Mouse (Mus musculus): ENCODE results near the gene 4933406M09Rik.
A peak's percentile ranks its signal among the peaks of the same experiment; 100 is the strongest.

The 4933406M09Rik gene

DNA sequence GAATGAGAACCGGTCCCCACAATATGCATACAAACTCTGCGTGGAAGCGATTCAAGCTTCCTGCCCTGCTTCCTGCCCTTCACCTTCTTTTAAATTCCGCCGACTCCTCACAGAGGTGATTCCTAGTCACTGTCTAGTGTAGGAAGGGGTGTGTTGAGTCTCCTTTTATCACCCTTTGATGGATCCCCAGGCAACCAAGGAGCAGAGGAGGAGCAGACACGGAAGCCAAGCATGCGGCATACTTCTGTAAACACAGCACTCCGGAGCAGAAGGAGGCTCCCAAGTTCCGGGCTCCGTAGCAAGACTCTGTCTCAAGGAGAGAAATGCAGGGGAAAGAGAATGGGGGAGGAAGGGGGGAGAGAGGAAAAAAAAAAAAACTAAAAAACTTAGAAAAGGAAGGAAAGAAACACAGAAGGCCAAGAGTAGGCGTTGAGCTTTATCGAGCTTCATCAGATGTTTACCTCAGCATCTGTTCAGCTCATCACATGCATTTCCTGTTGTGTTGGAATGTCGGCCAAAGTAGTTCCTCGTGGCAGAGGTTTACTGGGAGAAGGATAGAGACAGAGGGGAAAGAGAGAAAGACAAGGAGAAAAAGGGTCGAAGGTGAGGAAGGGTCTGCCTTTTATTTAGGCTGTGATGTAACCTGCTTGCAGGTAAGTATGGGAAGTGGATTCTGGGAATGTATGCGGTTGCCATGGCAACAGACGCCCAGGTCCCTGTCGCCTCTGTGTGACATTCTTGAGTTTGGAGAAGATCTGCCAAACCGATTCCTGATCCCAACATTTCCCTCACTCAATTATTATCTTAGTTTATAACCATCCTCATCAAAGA lies 3.7 kb upstream of the 4933406M09Rik start:
- no peak for DNase-seq (ENCODE audit: low spot score)

DNA sequence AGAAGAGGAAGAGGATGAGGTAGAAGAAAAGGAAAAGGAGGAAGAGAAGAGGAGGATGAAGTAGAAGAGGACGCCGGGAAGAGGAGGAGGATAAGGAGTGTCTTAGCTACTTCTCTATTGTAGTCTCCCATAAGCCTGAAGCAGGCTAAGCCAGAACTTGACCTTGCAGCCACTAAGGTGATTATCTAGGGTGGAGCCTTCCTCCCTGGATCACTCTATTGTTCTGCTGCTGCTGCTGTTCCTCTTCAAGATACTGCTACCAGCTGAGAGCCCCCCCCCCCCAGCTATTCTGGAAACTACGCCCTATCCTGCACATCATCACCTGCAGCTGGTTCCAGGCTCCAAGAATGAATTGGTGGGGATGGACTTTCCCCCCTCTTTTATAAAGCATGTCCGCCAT lies 1.2 kb upstream of the 4933406M09Rik start:
- no peak for DNase-seq (ENCODE audit: low spot score)

DNA sequence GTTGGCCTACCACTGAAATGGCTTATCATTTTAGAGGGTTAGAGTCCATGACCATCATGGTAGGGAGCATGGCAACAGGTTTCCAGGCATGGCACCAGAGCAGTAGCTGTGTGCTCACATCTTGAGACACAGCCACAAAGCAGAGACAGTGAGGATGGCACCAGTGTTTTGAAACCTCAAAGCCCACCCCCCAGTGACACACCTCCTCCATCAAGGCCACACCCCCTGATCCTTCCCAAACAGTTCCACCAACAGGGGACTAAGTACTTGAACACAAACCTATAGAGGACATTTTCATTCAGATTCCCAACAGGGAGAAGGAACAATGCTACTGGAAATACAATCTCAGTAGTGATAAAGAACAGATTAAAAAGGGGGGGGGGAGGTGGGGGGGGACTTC lies 564 bp upstream of the 4933406M09Rik start:
- no peak for DNase-seq (ENCODE audit: low spot score)

DNA sequence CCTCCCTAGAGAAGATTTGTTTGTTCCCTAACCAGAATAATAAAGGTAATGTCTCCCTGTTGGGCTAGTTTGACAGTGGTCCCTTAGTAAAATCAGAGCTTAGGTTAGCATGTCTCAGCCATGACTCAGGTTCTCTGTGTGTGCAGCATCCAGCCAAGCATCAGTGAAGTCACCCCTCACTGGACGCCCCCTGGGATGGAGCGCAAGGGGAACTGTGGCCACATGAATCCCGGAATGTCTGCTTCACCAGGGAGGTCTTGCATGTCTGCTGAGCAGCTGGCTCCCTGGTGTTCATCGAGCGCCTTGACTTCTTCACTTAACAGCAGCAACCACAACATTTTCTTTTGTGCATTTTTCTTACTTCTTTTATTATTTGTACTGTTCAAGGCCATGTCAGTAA lies 8.1 kb downstream of the 4933406M09Rik start:
- DNase-seq (ENCODE audit: low spot score) = no peak

DNA sequence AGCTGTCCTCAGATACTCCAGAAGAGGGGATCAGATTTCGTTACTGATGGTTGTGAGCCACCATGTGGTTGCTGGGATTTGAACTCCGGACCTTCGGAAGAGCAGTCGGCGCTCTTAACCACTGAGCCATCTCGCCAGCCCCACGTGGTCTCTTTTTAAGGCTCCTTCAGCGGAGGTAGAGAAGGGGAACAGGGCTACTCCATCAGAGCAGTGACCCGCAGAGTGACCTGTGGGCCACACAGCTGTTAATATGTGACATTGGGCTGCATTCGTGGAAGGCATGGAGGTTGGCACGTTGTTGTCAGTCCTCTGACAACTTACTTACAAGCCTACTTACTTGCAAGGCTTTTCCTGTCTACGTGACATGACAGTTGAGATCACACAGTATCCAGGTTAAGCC lies 12.5 kb downstream of the 4933406M09Rik start:
- no peak for DNase-seq (ENCODE audit: low spot score)

DNA sequence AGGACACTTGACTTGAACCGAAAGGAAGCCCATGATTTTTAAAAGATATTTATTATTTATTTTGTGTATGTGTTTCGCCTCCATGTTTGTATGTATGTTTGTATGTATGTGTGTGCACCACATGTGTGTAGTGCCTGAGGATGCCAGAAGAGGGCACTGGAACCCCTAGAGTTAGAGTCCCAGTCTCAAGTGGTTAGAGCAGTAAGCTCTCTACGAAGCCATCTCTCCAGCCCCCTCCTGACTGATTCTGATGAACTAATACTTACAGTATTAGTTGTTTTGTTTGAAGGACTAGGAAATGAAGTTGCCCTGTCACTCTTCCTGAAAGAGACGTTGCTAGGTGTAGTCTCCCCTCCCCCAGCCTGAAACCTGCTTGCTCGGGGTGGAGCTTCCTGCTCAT lies 14.0 kb downstream of the 4933406M09Rik start:
- no peak for DNase-seq (ENCODE audit: low spot score)

DNA sequence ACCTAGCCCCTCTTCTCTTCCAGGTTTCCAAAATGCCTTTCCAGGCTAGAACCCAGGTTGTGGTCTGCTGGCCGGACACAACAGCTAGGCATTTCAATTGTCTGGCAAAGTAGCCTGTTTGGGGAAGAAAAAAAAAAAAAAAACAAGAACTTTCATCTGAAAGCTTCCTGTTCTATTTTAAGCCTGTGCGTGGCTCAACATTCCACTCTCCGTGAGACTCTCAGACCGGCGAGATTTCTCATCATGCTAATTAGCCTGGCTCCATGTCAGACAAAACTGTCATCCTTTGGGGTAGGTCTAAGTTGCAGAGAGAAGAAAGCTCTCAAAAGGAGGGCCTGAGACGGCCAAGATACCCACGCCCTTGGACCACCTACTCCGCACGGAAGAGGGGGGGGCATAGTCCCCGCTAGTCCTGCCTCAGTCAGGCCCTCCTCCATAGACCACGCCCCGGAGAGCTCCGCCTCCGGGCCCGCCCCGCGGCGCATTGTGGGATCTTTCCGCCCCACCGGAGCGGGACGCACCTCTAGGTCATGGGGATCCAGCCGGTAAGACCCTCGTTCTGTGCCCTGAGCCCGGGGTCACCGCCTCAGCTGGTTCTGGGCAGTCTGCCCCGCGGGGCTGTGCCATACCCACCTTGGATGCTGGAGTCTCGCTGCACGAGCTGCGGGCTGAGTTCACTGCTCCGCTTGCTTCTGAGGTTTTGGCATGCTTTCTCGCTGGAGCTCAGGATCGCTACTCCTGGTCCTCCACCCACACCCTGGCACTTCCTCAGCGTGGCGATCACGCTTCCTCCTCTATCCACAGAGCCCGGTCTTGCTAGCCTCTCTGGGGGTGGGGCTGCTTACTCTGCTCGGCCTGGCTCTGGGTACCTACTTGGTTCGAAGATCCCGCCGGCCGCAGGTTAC lies 20.0 kb downstream of the 4933406M09Rik start, which contains the start of gene Cyb5r1:
Gene Cyb5r1, plus strand, starts transcription at position 51 of the 905 bp plus-strand sequence.
- DNase-seq (ENCODE audit: low spot score) = peak; percentile 51

DNA sequence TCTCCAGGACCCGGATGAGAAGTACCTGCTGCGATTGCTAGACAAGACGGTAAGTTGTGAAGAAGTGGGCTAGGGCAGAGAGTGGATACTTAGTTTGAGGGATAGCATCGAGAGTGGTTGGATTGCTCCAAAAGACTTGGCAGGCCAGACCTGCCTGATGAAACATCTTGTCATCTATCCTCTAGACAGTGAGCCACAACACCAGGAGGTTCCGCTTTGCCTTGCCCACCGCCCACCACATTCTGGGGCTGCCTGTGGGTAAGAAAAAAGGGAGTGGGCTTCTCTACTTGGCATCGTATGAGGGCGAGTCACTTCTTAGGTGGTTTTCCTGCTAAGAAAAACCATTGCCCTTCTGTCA lies 20.7 kb downstream of the 4933406M09Rik start:
- DNase-seq (ENCODE audit: low spot score) = no peak

DNA sequence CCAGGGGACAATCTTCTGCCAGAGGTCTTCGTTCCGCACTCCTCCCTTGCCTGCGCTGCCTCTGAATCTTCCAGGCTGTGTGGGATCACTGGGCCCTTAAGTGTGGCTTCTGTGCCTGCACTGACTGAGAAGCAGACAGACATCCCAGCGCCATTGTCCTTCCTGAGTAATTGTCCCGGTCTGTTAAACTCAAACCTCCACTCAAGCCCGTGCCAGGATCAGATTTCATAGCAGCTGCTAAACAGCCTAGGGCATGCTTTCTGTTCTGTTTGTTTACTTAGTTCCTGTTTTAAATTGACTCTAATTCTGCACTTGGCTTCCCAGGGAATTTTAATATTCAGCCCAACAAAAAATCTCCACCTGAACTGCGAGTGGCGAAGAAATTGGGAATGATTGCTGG lies 22.3 kb downstream of the 4933406M09Rik start:
- DNase-seq (ENCODE audit: low spot score) = no peak

DNA sequence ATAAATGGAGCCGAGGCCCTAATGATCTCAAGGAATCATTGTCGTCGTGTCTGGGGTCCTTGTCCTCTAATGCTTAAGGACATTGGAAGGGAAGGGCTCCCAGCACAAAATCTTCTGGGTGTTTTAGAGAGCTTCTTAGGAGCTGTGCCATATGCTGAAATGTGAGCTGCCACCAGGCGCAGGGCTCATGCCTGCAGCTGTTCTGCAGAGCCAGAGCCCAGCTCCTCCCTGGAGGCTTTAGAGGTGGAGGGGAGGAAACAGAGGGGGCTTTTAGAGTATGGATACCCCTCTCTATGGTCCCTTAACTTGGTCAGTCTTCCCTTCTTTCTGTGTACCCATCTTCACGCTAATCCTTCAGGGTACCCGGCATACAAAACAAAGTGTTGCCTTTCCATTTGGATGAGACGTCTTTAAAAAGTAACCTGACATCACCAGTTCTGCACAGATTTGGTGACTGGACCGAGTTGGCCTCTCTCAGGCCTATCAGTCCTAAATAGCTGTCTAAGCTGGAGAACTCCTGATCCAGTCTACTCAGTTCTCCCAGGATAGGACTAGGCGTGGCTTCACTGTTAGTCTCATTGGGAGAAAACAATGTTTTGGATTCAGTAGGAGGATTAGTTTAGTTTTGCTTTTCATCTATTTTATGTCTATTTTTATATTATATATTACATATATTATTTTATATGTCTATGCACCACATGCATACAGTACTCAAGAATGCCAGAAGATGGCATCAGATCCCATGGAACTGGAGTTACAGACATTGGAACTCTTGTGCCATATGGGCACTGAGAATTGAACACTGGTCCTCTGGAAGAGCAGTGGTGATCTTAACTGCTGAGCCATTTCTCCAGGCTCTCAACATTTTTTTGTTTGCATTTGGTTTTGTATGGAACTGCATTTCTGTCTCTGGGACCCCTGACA lies 26.2 kb downstream of the 4933406M09Rik start:
- no peak for DNase-seq (ENCODE audit: low spot score)

DNA sequence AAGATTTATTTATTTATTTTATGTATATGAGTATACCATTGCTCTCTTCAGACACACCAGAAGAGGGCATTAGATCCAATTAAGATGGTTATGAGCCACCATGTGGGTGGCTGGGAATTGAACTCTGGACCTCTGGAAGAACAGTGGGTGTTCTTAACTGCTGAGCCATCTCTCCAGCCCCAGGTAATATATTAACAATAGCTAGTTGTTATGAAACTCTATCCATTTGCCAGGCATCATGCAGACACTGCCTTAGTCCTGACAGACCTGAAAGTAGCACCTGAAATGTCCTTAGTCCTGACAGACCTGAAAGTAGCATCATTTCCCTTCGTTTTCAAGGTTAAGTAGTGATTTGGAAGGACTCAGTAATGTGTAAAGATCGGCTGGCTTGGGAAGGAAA lies 28.3 kb downstream of the 4933406M09Rik start:
- no peak for DNase-seq (ENCODE audit: low spot score)

DNA sequence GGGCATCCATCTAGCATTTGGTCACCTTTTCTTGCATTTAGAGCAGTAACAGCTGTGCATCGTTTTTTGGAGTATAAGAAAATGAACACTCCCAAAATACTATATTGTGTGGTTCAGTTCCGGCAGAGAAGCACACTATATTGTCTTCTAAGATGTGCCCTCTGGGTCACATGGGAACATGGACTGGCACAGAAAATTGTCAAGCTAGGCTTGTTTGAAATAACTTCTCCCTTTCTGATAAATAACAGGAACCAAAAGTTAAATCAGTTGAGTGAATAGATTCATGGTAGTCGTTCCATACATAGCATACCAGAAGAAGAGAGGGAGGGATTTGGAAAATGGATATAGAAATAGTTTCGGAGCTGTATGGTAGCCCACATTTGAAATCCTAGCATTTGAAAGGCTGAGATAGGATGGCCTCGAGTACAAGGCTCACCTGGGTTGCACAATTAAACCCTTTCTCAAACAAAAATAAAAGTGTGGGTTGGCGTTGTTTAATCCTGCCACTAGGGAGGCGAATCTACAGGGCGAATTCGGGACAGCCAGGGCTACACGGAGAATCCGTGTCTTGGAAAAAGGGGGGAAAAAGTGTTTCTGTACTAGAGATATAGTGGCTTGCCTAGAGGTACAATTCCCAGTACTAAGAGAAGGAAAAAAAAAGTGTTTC lies 28.9 kb downstream of the 4933406M09Rik start:
- DNase-seq (ENCODE audit: low spot score) = no peak

DNA sequence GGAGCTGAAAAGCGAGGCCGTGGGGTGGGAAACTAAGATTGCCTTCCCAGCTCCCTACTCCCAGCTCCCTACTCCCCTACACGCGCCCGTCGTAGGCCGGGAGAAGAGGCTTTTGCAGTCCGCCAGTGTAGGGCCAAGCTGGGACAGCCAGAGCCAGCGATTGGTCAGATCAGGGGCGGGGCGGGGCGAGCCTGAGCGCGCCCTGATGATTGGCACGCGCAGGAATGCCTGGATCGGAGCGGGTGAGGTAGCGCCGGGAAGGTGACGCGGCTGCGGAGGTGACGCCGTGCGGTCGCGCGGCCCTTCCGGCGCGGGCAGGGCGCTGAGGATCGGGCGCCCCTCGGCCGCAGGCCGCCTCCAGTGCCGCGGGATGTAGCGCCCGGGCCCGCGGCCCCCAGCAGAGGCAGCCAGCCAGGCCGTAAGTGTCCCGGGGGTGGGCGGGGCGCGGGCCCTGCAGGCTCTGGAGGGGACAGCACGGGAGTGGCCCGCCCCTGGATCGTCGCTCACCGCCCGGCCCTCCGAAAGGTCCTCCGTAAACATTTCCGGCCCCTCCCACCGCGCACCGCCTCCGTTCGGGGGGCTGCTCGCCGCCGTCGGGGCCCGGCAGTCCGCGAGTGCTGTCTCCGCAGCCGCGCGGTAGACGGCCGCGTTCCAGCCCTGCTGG lies 29.6 kb downstream of the 4933406M09Rik start, which contains the start of gene Adipor1:
Gene Adipor1, plus strand, starts transcription at position 211 of the 664 bp plus-strand sequence.
- peak; percentile 95 for DNase-seq (ENCODE audit: low spot score)

DNA sequence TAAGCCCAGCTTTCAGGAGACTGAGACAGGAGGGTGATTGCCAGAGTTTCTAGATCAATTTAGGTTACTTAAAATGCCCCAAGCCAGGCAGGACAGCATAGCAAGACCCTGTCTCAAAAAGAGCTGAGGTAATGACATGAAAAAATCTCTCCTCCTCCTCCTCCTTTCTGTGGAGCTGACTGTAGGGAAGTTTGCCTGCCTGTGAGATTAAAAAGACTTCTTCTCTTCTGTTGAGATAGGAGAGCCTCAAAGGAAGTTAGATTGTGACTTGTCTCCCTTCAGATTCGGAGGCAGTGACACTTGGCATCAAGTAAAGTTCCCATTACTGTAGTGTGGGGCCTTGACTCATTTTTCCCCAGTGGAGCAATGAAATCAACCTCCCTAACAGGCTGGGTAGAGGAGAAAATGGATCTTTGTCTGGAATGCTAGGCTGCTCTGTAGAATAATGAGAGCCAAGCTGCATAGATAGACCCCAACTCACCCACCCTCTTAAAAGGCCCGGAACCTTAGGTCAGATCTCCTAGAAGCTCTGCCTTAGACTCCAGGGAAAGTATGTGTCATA lies 32.8 kb downstream of the 4933406M09Rik start:
- no peak for DNase-seq (ENCODE audit: low spot score)

DNA sequence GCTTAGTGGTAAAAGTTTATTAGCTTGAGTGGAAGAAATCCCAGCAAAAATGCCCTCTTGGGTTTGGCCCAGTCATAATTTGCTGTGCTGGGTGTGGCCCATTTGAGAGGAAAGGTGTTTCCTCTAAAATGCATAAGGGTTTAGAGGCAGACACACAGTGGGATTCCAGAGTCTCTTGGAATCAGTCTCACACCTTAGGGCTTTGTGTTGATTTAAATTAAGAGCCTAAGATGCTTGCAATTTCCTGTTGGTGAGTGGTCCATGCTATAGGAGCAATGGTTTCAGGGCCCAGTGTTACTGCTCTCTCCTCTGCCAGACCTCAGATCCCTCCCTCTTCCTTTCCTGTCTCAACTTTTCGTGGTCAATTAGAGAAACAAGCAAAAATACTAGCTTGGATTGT lies 33.4 kb downstream of the 4933406M09Rik start:
- DNase-seq (ENCODE audit: low spot score) = no peak

DNA sequence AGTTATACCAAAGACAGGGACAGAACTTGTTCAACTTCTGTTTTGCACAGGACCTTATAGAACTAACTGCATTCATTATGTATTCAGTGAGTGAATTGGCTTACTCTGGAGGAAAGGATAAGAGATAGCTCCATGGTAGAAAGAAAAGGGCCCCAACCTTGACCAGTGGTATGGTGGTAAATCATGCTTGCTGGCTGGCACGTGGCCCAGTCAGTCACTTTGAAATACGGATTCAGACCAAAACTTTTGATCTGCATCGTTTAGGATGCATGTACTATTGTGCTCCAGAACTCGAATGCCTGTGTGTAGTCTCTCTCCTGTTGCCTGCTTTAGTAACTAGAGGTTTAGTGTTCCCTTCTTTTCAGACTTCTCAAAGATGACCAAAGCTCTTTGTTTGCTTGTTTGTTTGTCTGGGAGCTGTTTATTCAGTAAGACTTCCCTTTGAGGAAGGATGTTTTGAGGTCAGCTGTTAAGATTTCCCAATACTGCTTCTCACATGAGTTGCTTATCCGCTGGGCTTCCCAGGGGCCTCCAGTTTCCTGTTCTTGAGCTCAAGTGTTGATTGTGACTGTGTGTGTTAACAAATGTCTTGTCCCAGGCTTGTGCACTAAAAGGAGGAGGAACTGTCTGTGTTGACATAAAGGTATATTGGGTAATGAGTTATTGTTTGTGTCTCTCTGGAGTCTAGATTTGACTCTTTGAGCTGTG lies 34.2 kb downstream of the 4933406M09Rik start:
- no peak for DNase-seq (ENCODE audit: low spot score)

DNA sequence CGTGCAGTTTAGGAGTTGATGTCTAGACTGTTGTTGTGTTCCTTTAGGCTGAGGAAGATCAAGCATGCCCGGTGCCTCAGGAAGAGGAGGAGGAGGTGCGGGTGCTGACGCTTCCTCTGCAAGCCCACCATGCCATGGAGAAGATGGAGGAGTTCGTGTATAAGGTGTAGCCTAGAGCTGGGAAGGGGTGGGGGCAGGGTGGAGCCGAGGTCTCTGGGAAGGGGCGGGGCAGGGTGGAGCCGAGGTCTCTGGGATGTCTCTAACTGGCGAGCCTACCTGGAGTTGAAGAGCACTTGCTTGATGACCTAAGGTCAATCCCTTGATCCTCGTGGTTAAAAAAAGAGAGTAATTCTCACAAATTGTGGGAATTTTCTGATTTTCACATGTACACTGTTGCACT lies 38.2 kb downstream of the 4933406M09Rik start:
- DNase-seq (ENCODE audit: low spot score) = no peak

DNA sequence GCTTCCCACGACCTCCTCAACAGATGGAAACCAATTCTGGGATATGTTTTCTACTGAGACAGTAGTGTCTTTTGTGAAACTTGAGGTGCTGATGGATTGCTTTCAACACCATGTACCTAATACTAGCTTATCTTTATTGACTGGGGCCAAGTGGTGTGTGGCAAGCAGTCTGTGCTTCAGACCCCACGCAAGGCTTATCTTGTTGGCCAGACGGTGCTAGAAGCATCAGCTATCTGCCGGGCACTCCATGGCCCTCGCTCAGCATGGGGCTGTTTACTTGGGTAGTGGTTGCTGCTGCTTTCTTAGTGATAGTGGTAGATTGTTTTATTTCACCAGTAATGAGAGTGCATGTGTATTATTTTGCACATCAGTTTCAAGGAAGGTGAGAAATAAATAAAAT lies 40.5 kb downstream of the 4933406M09Rik start:
- DNase-seq (ENCODE audit: low spot score) = no peak

DNA sequence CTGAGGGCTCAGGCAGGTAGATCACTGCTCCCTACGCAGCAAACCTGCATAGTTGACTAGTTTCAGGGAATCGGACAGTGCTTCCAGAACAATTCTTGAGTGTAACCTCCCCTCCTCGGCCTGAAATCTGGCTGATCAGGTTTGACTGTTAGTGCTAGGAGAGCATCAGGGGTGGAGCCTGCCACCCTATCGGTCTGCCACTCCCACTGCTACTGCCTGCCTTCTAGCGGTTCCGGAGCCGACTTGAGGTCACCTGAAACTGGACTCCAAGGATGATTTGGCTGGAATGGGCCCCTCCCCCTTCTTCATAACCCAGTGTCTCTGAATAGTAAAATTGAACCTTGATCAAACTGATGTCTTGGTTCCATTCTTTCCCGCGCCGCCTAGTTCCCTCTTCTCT lies 47.3 kb downstream of the 4933406M09Rik start:
- no peak for DNase-seq (ENCODE audit: low spot score)

DNA sequence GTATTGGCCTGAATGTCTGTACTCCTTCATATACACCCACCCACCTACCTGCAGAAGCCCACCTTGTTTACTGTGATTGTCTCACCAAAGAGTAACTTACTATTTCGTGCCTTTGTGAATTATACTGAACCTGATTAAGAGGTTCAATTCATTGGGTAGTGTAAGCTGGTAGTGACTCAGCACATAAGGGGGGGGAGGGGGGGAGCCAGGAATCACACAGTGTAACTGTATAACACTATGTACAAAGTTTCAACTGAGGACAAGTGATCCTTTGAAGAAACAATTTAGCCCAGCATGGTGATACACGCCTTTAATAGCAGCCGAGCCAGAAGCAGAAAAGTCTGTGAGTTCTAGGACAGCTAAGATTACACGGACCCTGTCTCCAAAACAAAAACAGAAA lies 47.7 kb downstream of the 4933406M09Rik start:
- no peak for DNase-seq (ENCODE audit: low spot score)

All from left cerebral cortex, adult 11 months (tissue).